ENCODE assay signal across 9 mouse cellular contexts in genomic region chr11:108418540-108418939, GRCm38 (mm10). TPM values are rescaled to one million over a fixed set of nuclear protein-coding genes. Genes with fewer than 3 reads are reported as not detected.
DNase-seq lines count a peak whose midpoint lies in the region; ATAC-seq and TF ChIP-seq lines count a peak whose summit lies in the region.
"Had no signal": no experiment of that assay in that cellular context is flagged by ENCODE, and none has a peak within 500 bp of the region (broad histone marks: within the 10 kb centered on the region; RNA-seq: fewer than 3 reads in every experiment).

No protein-coding gene starts in this region.

- peak; percentile 80 for DNase-seq in embryonic facial prominence, embryonic 11.5 days (ENCODE audit: low spot score)
- no peak for DNase-seq in embryonic facial prominence, embryonic 10.5 days (ENCODE audit: low spot score)
- peak; percentile 54 for DNase-seq in liver, adult 2 months (ENCODE audit: extremely low read depth, low read depth, low spot score)
- DNase-seq in liver, embryonic 11.5 days (ENCODE audit: low spot score) = no peak
- DNase-seq in midbrain, postnatal 0 days (ENCODE audit: low spot score) = peak; percentile 89
- no peak for DNase-seq in adrenal gland, adult 2 months
- DNase-seq in thymus, adult 2 months = no peak
- DNase-seq: liver, embryonic 13.5 days had no signal

- no peaks in the 10 kb centered on the region for H3K79me2 ChIP-seq in liver, adult 2 months (ENCODE audit: control insufficient read depth, insufficient read depth, low read length)

- H3K27ac ChIP-seq in embryonic facial prominence, embryonic 11.5 days (replicated peaks; ENCODE audit: low read depth, low read length) = no peak overlapping the region
- H3K27ac ChIP-seq in embryonic facial prominence, embryonic 10.5 days (replicated peaks) = no peak overlapping the region
- H3K27ac ChIP-seq in liver, adult 2 months (replicated peaks; ENCODE audit: insufficient read depth, low read depth, low read length) = no peak overlapping the region
- H3K27ac ChIP-seq in liver, embryonic 11.5 days (ENCODE audit: low read depth, low read length) = no peak overlapping the region
- H3K27ac ChIP-seq in midbrain, postnatal 0 days (ENCODE audit: low read depth, low read length) = no peak overlapping the region
- no peak overlapping the region for H3K27ac ChIP-seq in thymus, adult 2 months (ENCODE audit: control insufficient read depth, insufficient read depth, low read length)
- H3K27ac ChIP-seq: liver, embryonic 13.5 days had no signal

- H3K9me3 ChIP-seq in embryonic facial prominence, embryonic 11.5 days (replicated peaks; ENCODE audit: control insufficient read depth, low read length) = no peaks in the 10 kb centered on the region
- H3K9me3 ChIP-seq in embryonic facial prominence, embryonic 10.5 days = no peaks in the 10 kb centered on the region
- no peaks in the 10 kb centered on the region for H3K9me3 ChIP-seq in liver, embryonic 11.5 days (ENCODE audit: control insufficient read depth, low read length)
- H3K9me3 ChIP-seq in midbrain, postnatal 0 days (ENCODE audit: low read length) = no peaks in the 10 kb centered on the region
- H3K9me3 ChIP-seq: liver, embryonic 13.5 days had no signal

- TF ChIP-seq POLR2A in liver, adult 2 months (IDR thresholded peaks at IDR 0.05; ENCODE audit: extremely low read depth, insufficient read depth, low read length) = no peak
- no peak for TF ChIP-seq POLR2A in thymus, adult 2 months (IDR thresholded peaks at IDR 0.05; ENCODE audit: control insufficient read depth, extremely low read depth, insufficient read depth, low read length, poor library complexity)

- H3K36me3 ChIP-seq in embryonic facial prominence, embryonic 11.5 days (replicated peaks; ENCODE audit: control insufficient read depth, insufficient read depth, low read depth, low read length) = no peaks in the 10 kb centered on the region
- H3K36me3 ChIP-seq in embryonic facial prominence, embryonic 10.5 days (replicated peaks) = no peaks in the 10 kb centered on the region
- peaks cover 12% of the 10 kb centered on the region for H3K36me3 ChIP-seq in liver, adult 2 months (ENCODE audit: control insufficient read depth, insufficient read depth, low read length)
- no peaks in the 10 kb centered on the region for H3K36me3 ChIP-seq in liver, embryonic 11.5 days (ENCODE audit: control insufficient read depth, insufficient read depth, low read length)
- no peaks in the 10 kb centered on the region for H3K36me3 ChIP-seq in midbrain, postnatal 0 days (ENCODE audit: insufficient read depth, low read length)
- no peaks in the 10 kb centered on the region for H3K36me3 ChIP-seq in thymus, adult 2 months (ENCODE audit: control insufficient read depth, insufficient read depth, low read length)
- H3K36me3 ChIP-seq: liver, embryonic 13.5 days had no signal

- no peak; the same call in 1 of the 2 replicates for ATAC-seq in embryonic facial prominence, embryonic 11.5 days (replicated peaks; ENCODE audit: insufficient number of reproducible peaks, low FRiP score, low TSS enrichment, low read depth)
- ATAC-seq in liver, embryonic 11.5 days (replicated peaks; ENCODE audit: low FRiP score) = no peak
- ATAC-seq in common myeloid progenitor, adult 5-6 weeks (replicated peaks; ENCODE audit: low read depth, poor library complexity, severe bottlenecking) = peak; percentile 73
- no peak for ATAC-seq in midbrain, postnatal 0 days (ENCODE audit: low FRiP score)

- TF ChIP-seq CTCF in liver, adult 2 months (IDR thresholded peaks at IDR 0.05; ENCODE audit: low read depth, low read length) = peak; percentile 38; the same call in 1 of the 2 replicates
- peak; percentile 88 for TF ChIP-seq CTCF in midbrain, postnatal 0 days (IDR thresholded peaks at IDR 0.05)
- no peak for TF ChIP-seq CTCF in thymus, adult 2 months (IDR thresholded peaks at IDR 0.05; ENCODE audit: borderline replicate concordance, control insufficient read depth, extremely low read depth, insufficient read depth, low read length, poor library complexity)

- H3K4me2 ChIP-seq in embryonic facial prominence, embryonic 11.5 days (ENCODE audit: low read depth, low read length) = no peak overlapping the region
- H3K4me2 ChIP-seq in liver, embryonic 11.5 days = no peak overlapping the region
- no peak overlapping the region for H3K4me2 ChIP-seq in midbrain, postnatal 0 days (ENCODE audit: low read depth, low read length, poor library complexity, severe bottlenecking)
- H3K4me2 ChIP-seq: liver, embryonic 13.5 days had no signal

- H3K27me3 ChIP-seq in embryonic facial prominence, embryonic 11.5 days (ENCODE audit: control insufficient read depth, insufficient read depth, low read length) = no peaks in the 10 kb centered on the region
- H3K27me3 ChIP-seq in embryonic facial prominence, embryonic 10.5 days (replicated peaks; ENCODE audit: low read depth, poor library complexity, severe bottlenecking) = peaks cover 11% of the 10 kb centered on the region
- no peaks in the 10 kb centered on the region for H3K27me3 ChIP-seq in liver, adult 2 months (ENCODE audit: control insufficient read depth, insufficient read depth, low read length)
- H3K27me3 ChIP-seq in liver, embryonic 11.5 days (replicated peaks; ENCODE audit: control insufficient read depth, insufficient read depth, low read length) = no peaks in the 10 kb centered on the region; the same call in 1 of the 2 replicates
- no peaks in the 10 kb centered on the region for H3K27me3 ChIP-seq in midbrain, postnatal 0 days (ENCODE audit: insufficient read depth, low read length)
- no peaks in the 10 kb centered on the region for H3K27me3 ChIP-seq in thymus, adult 2 months (ENCODE audit: control insufficient read depth, insufficient read depth, low read length)

- no peak overlapping the region for H3K4me3 ChIP-seq in embryonic facial prominence, embryonic 11.5 days (ENCODE audit: low read depth, low read length)
- no peak overlapping the region for H3K4me3 ChIP-seq in embryonic facial prominence, embryonic 10.5 days
- no peak overlapping the region for H3K4me3 ChIP-seq in liver, adult 2 months (ENCODE audit: insufficient read depth, low read depth, low read length)
- H3K4me3 ChIP-seq in liver, embryonic 11.5 days (ENCODE audit: low read depth, low read length) = no peak overlapping the region
- H3K4me3 ChIP-seq in midbrain, postnatal 0 days (ENCODE audit: low read depth, low read length) = no peak overlapping the region
- no peak overlapping the region for H3K4me3 ChIP-seq in thymus, adult 2 months (ENCODE audit: control insufficient read depth, insufficient read depth, low read length)
- H3K4me3 ChIP-seq: liver, embryonic 13.5 days had no signal

- 49% methylated on average over 1 of the region's 1 CpGs for WGBS in embryonic facial prominence, embryonic 11.5 days
- WGBS in embryonic facial prominence, embryonic 10.5 days = 48% methylated on average over 1 of the region's 1 CpGs
- 10% methylated on average over 1 of the region's 1 CpGs for WGBS in liver, adult 2 months
- 32% methylated on average over 1 of the region's 1 CpGs for WGBS in liver, embryonic 11.5 days
- WGBS in midbrain, postnatal 0 days = 11% methylated on average over 1 of the region's 1 CpGs
- 11% methylated on average over 1 of the region's 1 CpGs for whole genome bisulfite sequencing in thymus, adult 2 months

- no peak overlapping the region for H3K9ac ChIP-seq in embryonic facial prominence, embryonic 11.5 days (replicated peaks; ENCODE audit: low read length)
- H3K9ac ChIP-seq in liver, adult 2 months (ENCODE audit: low read depth, low read length) = no peak overlapping the region
- no peak overlapping the region for H3K9ac ChIP-seq in liver, embryonic 11.5 days (ENCODE audit: low read depth, low read length)
- H3K9ac ChIP-seq in midbrain, postnatal 0 days (replicated peaks; ENCODE audit: low read length, poor library complexity, severe bottlenecking) = no peak overlapping the region
- H3K9ac ChIP-seq: liver, embryonic 13.5 days had no signal

- no peaks in the 10 kb centered on the region; the same call in 1 of the 2 replicates for H3K4me1 ChIP-seq in embryonic facial prominence, embryonic 11.5 days (ENCODE audit: control insufficient read depth, insufficient read depth, low read length)
- H3K4me1 ChIP-seq in embryonic facial prominence, embryonic 10.5 days = peaks cover 17% of the 10 kb centered on the region
- H3K4me1 ChIP-seq in liver, adult 2 months (ENCODE audit: control insufficient read depth, insufficient read depth, low read length) = no peaks in the 10 kb centered on the region
- H3K4me1 ChIP-seq in liver, embryonic 11.5 days (replicated peaks; ENCODE audit: control insufficient read depth, insufficient read depth, low read length) = no peaks in the 10 kb centered on the region
- peaks cover 1% of the 10 kb centered on the region; the same call in 1 of the 2 replicates for H3K4me1 ChIP-seq in midbrain, postnatal 0 days (ENCODE audit: insufficient read depth, low read length)
- H3K4me1 ChIP-seq in thymus, adult 2 months (replicated peaks; ENCODE audit: control insufficient read depth, insufficient read depth, low read length) = no peaks in the 10 kb centered on the region
- H3K4me1 ChIP-seq: liver, embryonic 13.5 days had no signal

RNA-seq across cellular contexts. Expression of gene Cep112, which starts 6.5 kb away (rescaled TPM):
- 8.5 and 12.2 TPM in 2 replicates for polyA plus RNA-seq in embryonic facial prominence, embryonic 11.5 days (2014; fragmentation: Nextera tagmentation; extraction: Ambion mirVana)
- 9.0 and 11.0 TPM in 2 replicates for polyA plus RNA-seq in embryonic facial prominence, embryonic 10.5 days (2016; fragmentation: Nextera tagmentation; extraction: Ambion mirVana)
- total RNA-seq in liver, adult 2 months (2014; rRNA removed) = 0.65 and 0.81 TPM in 2 replicates
- polyA plus RNA-seq in liver, adult 2 months (2012; rRNA removed) = 0.21 TPM in 1 of 2 replicates, not detected in the other
- polyA plus RNA-seq in liver, embryonic 11.5 days (2014; fragmentation: Nextera tagmentation; extraction: Ambion mirVana) = 3.9 and 5.7 TPM in 2 replicates
- 2.3 and 2.7 TPM in 2 replicates for total RNA-seq in common myeloid progenitor, adult 5-6 weeks (2017)
- total RNA-seq in midbrain, postnatal 0 days (2014; rRNA removed) = 19.5 and 33.5 TPM in 2 replicates
- polyA plus RNA-seq in midbrain, postnatal 0 days (2015; fragmentation: Nextera tagmentation; extraction: Ambion mirVana) = 13.9 and 14.1 TPM in 2 replicates
- total RNA-seq in adrenal gland, adult 2 months (2021) = 10 to 100 TPM in 1 of 2 experiments, 1 to 10 TPM in 1; 9.0 to 12.0 TPM
- polyA plus RNA-seq in adrenal gland, adult 2 months (2012; rRNA removed) = 0.17 and 0.48 TPM in 2 replicates
- polyA plus RNA-seq in thymus, adult 2 months (2012; rRNA removed) = 0.07 and 0.14 TPM in 2 replicates

Comparison
In these comparisons a context has a peak if more than half of its experiments do, and no peak if none do; other contexts are left out.
1. DNase-seq: peak in embryonic facial prominence, embryonic 11.5 days (single experiment), liver, adult 2 months (single experiment) and midbrain, postnatal 0 days (single experiment); none in embryonic facial prominence, embryonic 10.5 days (single experiment), liver, embryonic 11.5 days (single experiment), adrenal gland, adult 2 months (single experiment) and thymus, adult 2 months (single experiment).